Mouse (Mus musculus) splenic B cell, adult 2 months (primary cell): ENCODE results near the gene Ankar.

Experiments
- DNase-seq: peaks from one replicate; pipeline ENCODE4 v3.0.0-alpha.2; 2011; ENCODE audit warnings: low read depth, low spot score
- H3K27me3 ChIP-seq: 2 replicates; pipeline ENCODE4 v1.6.1; 2012; ENCODE audit warnings: mild to moderate bottlenecking, low read length, moderate library complexity, mixed read lengths; ENCODE audit not compliant: control insufficient read depth, poor library complexity, insufficient read depth, severe bottlenecking
- H3K36me3 ChIP-seq: 2 replicates; pipeline ENCODE4 v1.6.1; 2012; ENCODE audit warnings: mild to moderate bottlenecking, low read length, moderate library complexity, mixed read lengths; ENCODE audit not compliant: control insufficient read depth, poor library complexity, insufficient read depth, severe bottlenecking

The Ankar gene

GRCm38 (mm10) chr1:72717540-72717939 lies 17.2 kb upstream of the Ankar start:
- H3K36me3 ChIP-seq: peaks cover 12% of the 10 kb centered on the region
- no peak for DNase-seq
- no peaks in the 10 kb centered on the region for H3K27me3 ChIP-seq

- Histone ChIP-seq H3K36me3 (peaks cover 13% of the 10 kb centered on the region), H3K27me3 (no peaks in the 10 kb centered on the region)
- DNase-seq: peak; percentile 84
These were observed 16.5 kb upstream of the Ankar start for GRCm38 (mm10) chr1:72716926-72717325.

DNA sequence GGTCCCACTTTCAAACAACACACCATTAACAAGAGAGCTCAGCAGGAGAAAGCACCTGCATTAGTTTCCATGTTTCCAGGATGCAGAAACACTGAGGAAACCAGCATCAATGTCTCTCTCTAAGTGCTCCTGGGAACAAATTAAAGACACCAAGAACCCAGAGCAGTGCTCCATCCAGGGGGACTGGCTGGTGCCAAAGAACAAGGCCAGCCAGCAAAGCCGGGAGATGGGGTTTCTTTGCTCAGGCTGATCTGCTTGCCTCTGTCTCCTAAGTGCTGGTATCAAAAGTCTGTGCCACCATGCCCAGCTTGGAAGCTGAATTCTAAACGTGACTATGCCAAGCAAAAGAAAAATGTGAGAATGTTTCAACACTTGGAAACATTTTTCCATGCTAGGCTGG lies 16.0 kb upstream of the Ankar start:
- no peaks in the 10 kb centered on the region for H3K27me3 ChIP-seq
- no peak for DNase-seq
- H3K36me3 ChIP-seq: peaks cover 13% of the 10 kb centered on the region

- DNase-seq: no peak
- peaks cover 13% of the 10 kb centered on the region for H3K36me3 ChIP-seq
- H3K27me3 ChIP-seq: no peaks in the 10 kb centered on the region
These were observed 15.4 kb upstream of the Ankar start for GRCm38 (mm10) chr1:72715593-72716361.

DNA sequence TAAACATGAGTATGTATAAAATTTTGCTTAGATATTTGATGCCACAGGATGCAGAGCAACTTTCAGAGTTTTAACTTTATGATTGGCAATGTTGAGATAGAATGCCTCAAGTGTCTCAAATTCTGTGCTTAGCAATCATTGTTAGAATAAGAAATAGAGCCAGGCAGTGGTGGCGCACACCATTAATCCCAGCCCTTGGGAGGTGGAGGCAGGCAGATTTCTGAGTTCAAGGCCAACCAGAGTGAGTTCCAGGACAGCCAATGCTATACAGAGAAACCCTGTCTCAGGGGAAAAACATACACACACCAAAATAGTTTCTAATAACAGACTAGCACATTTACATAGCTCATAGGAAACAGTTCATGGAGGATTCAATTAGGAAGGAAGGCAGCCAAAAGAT lies 14.7 kb upstream of the Ankar start:
- Histone ChIP-seq H3K27me3 (no peaks in the 10 kb centered on the region), H3K36me3 (peaks cover 13% of the 10 kb centered on the region)
- no peak for DNase-seq

DNA sequence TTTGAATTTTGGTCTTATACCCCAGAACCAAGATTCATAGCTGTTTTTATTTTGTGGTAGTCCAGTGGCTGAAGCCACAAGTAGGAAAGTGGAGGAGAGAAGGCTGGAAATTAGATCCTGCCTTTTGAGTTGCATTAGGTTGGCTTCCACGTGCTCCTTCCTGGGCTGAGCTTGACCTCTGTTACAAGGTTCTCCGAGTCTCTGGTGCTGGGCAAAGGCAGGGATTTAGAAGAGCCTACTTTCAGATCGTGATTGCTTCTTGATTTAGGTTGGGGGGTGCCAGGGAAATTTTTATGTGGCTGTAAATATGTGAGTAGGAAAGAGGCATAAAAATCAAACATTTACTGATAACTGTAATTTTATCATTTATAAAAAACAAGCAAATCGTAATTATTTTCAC lies 14.2 kb upstream of the Ankar start:
- Histone ChIP-seq H3K36me3 (peaks cover 13% of the 10 kb centered on the region), H3K27me3 (no peaks in the 10 kb centered on the region)
- no peak for DNase-seq

GRCm38 (mm10) chr1:72711684-72712083 lies 11.3 kb upstream of the Ankar start:
- peaks cover 13% of the 10 kb centered on the region for H3K36me3 ChIP-seq
- H3K27me3 ChIP-seq: no peaks in the 10 kb centered on the region
- peak; percentile 22 for DNase-seq

GRCm38 (mm10) chr1:72710753-72711653 lies 10.6 kb upstream of the Ankar start, which contains the start of gene Rpl37a:
TSS of gene Rpl37a (plus strand) at chr1:72711290.
- Histone ChIP-seq H3K27me3 (no peaks in the 10 kb centered on the region), H3K36me3 (peaks cover 13% of the 10 kb centered on the region)
- DNase-seq: peak; percentile 97

GRCm38 (mm10) chr1:72707525-72707924 lies 7.1 kb upstream of the Ankar start:
- DNase-seq: no peak
- H3K27me3 ChIP-seq: no peaks in the 10 kb centered on the region
- peaks cover under 1% of the 10 kb centered on the region; the same call in 1 of the 2 replicates for H3K36me3 ChIP-seq

- H3K36me3 ChIP-seq: no peaks in the 10 kb centered on the region
- H3K27me3 ChIP-seq: no peaks in the 10 kb centered on the region
- DNase-seq: no peak
These were observed 1.7 kb downstream of the Ankar start for GRCm38 (mm10) chr1:72698651-72699050.

DNA sequence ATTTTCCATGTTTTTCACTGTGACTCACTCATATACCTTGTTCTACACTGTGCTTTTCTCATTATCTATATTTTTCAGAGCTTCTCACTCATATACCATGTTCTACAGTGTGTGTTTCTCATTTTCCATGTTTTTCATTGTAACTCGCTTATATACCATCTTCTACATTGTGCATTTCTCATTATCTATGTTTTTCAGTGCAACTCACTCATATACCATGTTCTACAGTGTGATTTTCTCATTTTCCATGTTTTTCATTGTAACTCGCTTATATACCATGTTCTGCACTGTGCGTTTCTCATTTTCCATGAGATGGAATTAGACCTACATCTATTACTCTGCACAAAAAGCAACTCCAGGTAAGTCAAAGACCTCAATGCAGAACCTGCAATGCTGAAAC lies 4.1 kb downstream of the Ankar start:
- Histone ChIP-seq H3K36me3 (no peaks in the 10 kb centered on the region), H3K27me3 (no peaks in the 10 kb centered on the region)
- peak; percentile 59 for DNase-seq

GRCm38 (mm10) chr1:72673070-72673469 lies 27.3 kb downstream of the Ankar start:
- no peaks in the 10 kb centered on the region for H3K36me3 ChIP-seq
- no peak for DNase-seq
- no peaks in the 10 kb centered on the region; the same call in 1 of the 2 replicates for H3K27me3 ChIP-seq

GRCm38 (mm10) chr1:72640658-72641410 lies 59.5 kb downstream of the Ankar start:
- peak; percentile 8 for DNase-seq
- Histone ChIP-seq H3K36me3 (no peaks in the 10 kb centered on the region), H3K27me3 (no peaks in the 10 kb centered on the region)

- no peaks in the 10 kb centered on the region for H3K27me3 ChIP-seq
- peaks cover 1% of the 10 kb centered on the region; the same call in 1 of the 2 replicates for H3K36me3 ChIP-seq
- DNase-seq: no peak
These were observed 65.2 kb downstream of the Ankar start for GRCm38 (mm10) chr1:72635221-72635620.
